Mouse (Mus musculus): ENCODE measurements around the gene Gapdhs. TPM values are rescaled to one million over a fixed set of nuclear protein-coding genes. Genes with fewer than 3 reads are reported as not detected.
"Not testable (repeated sequence)": the region's sequence is repeated elsewhere in the genome, so short reads cannot be mapped to it uniquely, and the experiment has no call there.

Gapdhs gene
- polyA plus RNA-seq, 1 experiment from 2014 or later, result 0.46 TPM

DNA sequence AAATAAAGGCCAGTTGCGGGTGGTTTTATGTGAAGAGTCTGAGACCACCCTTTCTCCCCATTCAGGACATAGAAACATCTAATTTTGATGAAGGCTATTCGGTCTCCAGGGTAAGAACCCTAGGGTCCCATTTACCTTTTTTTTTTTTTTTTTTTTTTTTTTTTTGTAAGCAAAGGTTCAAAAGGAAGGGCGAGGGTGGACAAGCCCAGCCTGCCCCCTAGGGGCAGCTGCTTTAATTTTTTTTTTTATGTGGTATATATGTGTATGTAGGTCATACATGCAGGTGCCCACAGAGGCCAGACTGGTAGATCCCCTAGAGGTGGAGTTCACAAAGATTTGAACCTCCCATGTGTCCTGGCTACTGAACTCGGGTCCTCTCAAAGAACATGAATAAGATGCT lies 22.9 kb upstream of the Gapdhs start:
- H3K9ac ChIP-seq, result no peak overlapping the region
- no peaks in the 10 kb centered on the region for H3K36me3 ChIP-seq
- no peaks in the 10 kb centered on the region for H3K4me1 ChIP-seq
- no peaks in the 10 kb centered on the region for H3K27me3 ChIP-seq
- no peak overlapping the region for H3K4me2 ChIP-seq
- 81% methylated on average over 4 of the region's 4 CpGs for WGBS
- H3K4me3 ChIP-seq, result no peak overlapping the region
- no peak overlapping the region for H3K27ac ChIP-seq
- no peaks in the 10 kb centered on the region for H3K9me3 ChIP-seq
- ATAC-seq (ENCODE audit: borderline replicate concordance, extremely low read depth, low FRiP score, low TSS enrichment), result no peak

DNA sequence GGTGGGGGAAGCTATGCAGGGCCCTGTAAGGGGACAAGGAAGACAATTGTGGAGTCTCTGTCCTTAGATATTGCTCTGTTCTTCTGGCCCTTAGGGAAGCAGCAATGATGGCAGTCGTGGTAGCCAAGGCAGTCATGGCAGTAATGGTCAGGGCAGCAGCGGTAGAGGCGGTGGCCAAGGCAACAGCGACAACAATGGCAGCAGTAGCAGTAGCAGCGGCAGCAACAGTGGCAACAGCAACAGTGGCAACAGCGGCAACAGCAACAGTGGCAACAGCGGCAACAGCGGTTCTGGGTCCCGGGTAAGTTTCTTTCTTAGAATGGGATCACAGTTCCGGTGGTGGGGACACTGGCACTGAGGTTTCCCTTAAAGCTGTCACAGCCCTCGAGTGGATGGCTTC lies 21.7 kb upstream of the Gapdhs start:
- no peak for ATAC-seq (ENCODE audit: borderline replicate concordance, extremely low read depth, low FRiP score, low TSS enrichment)

DNA sequence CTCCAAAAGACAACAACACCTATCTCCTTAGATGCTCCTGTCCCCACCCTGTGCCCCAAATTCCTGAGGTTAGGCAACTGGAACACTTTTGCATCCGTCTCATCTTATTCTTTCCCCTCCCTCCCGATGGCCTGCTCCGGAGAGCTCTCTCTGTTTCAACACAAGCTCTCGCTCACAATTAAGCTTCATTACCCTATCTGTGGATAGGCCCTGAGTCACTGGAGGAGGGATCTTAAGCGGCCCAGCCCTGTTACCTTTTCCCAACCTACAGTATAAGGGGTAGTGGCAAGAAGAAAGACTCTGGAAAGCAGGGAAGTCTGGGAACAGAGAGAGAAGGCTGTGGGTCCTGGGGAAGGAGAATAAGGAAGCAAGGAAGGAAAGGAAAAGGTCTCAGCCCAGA lies 20.0 kb upstream of the Gapdhs start, which contains the start of gene Dmkn:
Gene Dmkn, plus strand, starts transcription at position 301 of the 400 bp plus-strand sequence.
- H3K4me3 ChIP-seq, result no peak within 1 kb of the TSS
- whole genome bisulfite sequencing, result 60% methylated on average over 5 of the region's 5 CpGs
- peaks cover 9% of the 10 kb centered on the region for H3K4me1 ChIP-seq
- H3K27ac ChIP-seq, result no peak within 1 kb of the TSS
- no peak for ATAC-seq (ENCODE audit: borderline replicate concordance, extremely low read depth, low FRiP score, low TSS enrichment)
- H3K4me2 ChIP-seq, result no peak within 1 kb of the TSS
- no peaks in the 10 kb centered on the region for H3K36me3 ChIP-seq
- H3K27me3 ChIP-seq, result no peaks in the 10 kb centered on the region
- no peaks in the 10 kb centered on the region for H3K9me3 ChIP-seq
- no peak within 1 kb of the TSS for H3K9ac ChIP-seq

More for the DNA sequence above, 21.7 kb upstream of the Gapdhs start:
- H3K4me2 ChIP-seq, result no peak overlapping the region
- no peak overlapping the region for H3K4me3 ChIP-seq
- H3K9me3 ChIP-seq, result no peaks in the 10 kb centered on the region
- H3K4me1 ChIP-seq, result peaks cover 6% of the 10 kb centered on the region; the same call in 1 of the 2 replicates
- no peaks in the 10 kb centered on the region for H3K36me3 ChIP-seq
- H3K27ac ChIP-seq, result no peak overlapping the region
- 42% methylated on average over 11 of the region's 11 CpGs for WGBS
- no peaks in the 10 kb centered on the region for H3K27me3 ChIP-seq
- no peak overlapping the region for H3K9ac ChIP-seq

DNA sequence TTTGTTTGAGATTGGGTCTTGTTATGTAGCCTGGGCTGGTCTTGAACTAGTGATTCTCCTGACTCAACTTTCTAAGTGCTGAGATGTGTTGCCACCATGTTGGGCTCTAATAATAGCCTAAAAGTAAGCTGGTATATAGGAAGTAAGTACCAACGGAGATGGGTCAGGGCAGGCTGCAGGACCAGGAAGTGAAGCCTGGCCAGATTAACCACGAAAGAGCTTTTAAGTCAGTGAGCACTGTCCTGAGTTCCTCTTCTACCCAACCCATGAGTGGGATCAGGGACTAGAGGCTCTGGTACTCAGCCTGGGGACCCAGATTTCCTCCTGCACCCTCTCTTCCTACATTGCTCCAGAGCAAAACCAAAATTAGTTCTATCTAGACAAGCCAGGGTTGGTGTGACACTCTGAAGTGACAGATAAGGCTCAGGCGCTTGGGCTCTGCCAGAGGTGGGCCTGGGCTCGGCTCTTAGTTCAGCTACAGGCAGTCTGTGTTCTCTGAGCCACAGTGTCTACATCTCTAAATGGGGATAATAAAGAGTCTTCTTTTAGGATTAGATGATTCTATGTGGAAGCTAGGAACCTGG lies 18.4 kb upstream of the Gapdhs start:
- no peaks in the 10 kb centered on the region for H3K36me3 ChIP-seq
- H3K4me2 ChIP-seq, result no peak overlapping the region
- 67% methylated on average over 4 of the region's 4 CpGs for WGBS
- H3K4me3 ChIP-seq, result no peak overlapping the region
- H3K4me1 ChIP-seq, result peaks cover 9% of the 10 kb centered on the region
- H3K27ac ChIP-seq, result no peak overlapping the region
- ATAC-seq (ENCODE audit: borderline replicate concordance, extremely low read depth, low FRiP score, low TSS enrichment), result no peak
- H3K9ac ChIP-seq, result no peak overlapping the region
- H3K9me3 ChIP-seq, result no peaks in the 10 kb centered on the region
- no peaks in the 10 kb centered on the region for H3K27me3 ChIP-seq

DNA sequence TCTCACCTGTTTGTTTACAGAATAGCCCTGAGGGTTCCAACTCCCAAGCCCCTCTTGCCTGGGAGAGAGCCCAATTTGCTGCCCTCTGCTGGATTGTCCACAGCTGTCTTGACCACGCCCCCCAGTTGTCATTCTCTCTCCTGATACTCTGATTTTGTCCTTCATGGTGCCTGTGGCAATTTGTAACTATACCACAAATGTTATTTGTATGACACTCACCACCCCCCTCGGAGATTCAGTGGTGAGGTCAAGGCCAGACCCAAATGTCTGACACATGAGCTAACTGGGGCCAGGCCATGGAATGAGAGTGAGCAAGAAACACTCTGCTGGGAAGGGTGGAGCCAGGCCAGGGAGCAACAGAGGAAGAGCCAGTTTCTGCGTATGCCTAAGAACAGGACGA lies 15.4 kb upstream of the Gapdhs start:
- Histone ChIP-seq H3K27ac (no peak overlapping the region), H3K4me3 (no peak overlapping the region), H3K27me3 (no peaks in the 10 kb centered on the region), H3K4me1 (peaks cover 9% of the 10 kb centered on the region), H3K36me3 (peaks cover 4% of the 10 kb centered on the region; the same call in 1 of the 2 replicates), H3K9ac (no peak overlapping the region), H3K9me3 (no peaks in the 10 kb centered on the region), H3K4me2 (no peak overlapping the region)
- WGBS, result 21% methylated on average over 4 of the region's 4 CpGs
- ATAC-seq (ENCODE audit: borderline replicate concordance, extremely low read depth, low FRiP score, low TSS enrichment), result no peak

DNA sequence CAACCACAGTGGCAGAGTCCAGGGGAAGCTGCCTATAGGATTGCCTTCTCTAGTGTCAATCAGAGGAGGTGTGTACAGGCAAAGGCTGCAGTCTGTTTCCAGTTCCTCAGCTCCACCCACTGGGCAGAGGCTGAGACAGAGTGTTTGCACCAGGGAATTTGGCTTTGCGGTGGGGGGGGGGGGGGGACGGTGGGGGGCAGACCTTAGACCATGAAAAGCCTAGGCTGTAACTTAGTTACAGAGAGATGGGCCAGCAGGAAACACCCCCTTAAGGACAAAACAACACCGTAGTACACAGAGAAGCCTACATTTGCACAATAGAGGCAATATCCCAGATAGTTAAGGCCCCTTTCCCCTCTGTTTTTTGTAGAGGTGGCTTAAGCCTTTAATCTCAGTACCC lies 13.5 kb upstream of the Gapdhs start:
- Histone ChIP-seq H3K4me3 (no peak overlapping the region), H3K4me1 (peaks cover 9% of the 10 kb centered on the region), H3K27me3 (no peaks in the 10 kb centered on the region), H3K4me2 (no peak overlapping the region), H3K27ac (no peak overlapping the region), H3K9ac (no peak overlapping the region), H3K36me3 (peaks cover 4% of the 10 kb centered on the region; the same call in 1 of the 2 replicates), H3K9me3 (no peaks in the 10 kb centered on the region)
- WGBS, result 81% methylated on average over 3 of the region's 3 CpGs
- ATAC-seq (ENCODE audit: borderline replicate concordance, extremely low read depth, low FRiP score, low TSS enrichment), result no peak

DNA sequence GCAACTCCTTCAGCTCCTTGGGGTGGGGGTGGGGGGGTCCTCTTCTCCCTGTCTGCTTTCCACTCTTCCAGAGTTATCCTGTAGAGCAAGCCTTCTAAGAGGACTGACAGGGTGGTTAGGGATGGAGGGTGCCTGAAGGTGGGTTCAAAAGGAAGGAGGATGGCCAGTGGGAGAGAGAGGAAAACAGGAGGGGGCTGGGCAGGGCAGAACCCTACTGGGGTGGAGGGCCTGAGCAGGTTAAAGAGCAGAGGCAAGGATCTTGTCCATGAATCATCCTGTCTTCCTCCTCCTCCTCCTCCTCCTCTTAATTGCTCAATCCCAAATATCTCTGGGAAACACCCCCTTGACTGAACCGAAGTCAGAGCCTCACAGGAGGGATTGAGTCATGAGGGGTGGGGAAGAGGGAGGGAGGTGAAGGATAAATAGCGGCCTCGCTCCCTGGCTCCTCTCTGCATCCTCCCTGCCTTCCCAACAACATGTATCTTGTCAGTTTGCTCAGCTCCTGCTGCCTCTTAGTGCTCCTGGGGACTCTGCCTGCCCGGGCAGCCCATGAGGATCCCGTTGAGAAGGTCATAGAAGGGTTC lies 7.7 kb upstream of the Gapdhs start, which contains the start of gene Sbsn:
Gene Sbsn, plus strand, starts transcription at position 386 of the 584 bp plus-strand sequence.
- no peaks in the 10 kb centered on the region for H3K4me1 ChIP-seq
- no peak within 1 kb of the TSS for H3K4me3 ChIP-seq
- no peak for ATAC-seq (ENCODE audit: borderline replicate concordance, extremely low read depth, low FRiP score, low TSS enrichment)
- H3K27ac ChIP-seq, result no peak within 1 kb of the TSS
- WGBS, result 55% methylated on average over 5 of the region's 5 CpGs
- no peak within 1 kb of the TSS for H3K4me2 ChIP-seq
- no peaks in the 10 kb centered on the region for H3K27me3 ChIP-seq
- H3K9ac ChIP-seq, result no peak within 1 kb of the TSS
- H3K36me3 ChIP-seq, result peaks cover 4% of the 10 kb centered on the region; the same call in 1 of the 2 replicates
- no peaks in the 10 kb centered on the region for H3K9me3 ChIP-seq

DNA sequence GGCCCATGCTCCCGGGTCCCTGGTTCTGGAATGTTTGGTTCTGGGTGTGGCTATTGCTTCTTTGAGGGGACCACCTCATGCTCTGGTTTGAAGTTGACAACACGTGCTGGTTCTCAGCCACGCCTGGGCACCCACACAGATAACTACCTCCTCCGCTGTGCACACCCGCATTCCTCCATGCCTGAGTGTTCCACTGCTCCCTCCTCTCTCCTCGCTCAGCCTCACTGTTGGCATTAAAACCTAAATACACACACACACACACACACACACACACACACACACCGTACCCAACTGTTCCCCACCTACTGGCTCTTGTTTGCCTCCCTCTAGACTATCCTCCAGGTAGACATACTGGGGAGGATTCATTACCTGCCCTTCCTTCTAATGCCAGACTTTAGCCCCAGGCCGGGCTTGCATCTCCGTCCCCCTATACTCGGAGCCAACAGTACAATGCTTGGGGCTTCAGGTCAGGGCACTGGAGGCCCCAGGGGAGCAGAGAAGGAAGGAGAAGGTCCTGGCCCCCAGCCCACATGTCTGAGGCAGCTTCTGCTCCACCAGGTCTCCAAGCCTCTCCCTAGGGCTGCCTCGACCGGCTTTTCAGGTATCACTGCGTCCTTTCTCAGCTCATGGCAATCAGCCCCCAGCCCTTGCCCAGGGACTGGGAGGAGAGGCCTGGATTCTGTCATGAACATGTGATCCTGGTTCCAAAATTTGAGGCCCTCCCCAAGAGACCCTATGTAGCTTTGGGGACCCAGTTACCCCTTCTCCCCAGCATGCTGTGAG lies 6.5 kb upstream of the Gapdhs start:
- WGBS, result 72% methylated on average over 13 of the region's 13 CpGs
- peaks cover 2% of the 10 kb centered on the region; the same call in 1 of the 2 replicates for H3K36me3 ChIP-seq
- peak; percentile 44; the same call in 1 of the 2 replicates for ATAC-seq (ENCODE audit: borderline replicate concordance, extremely low read depth, low FRiP score, low TSS enrichment)
- H3K4me2 ChIP-seq, result no peak overlapping the region
- H3K27ac ChIP-seq, result no peak overlapping the region
- H3K9ac ChIP-seq, result no peak overlapping the region
- no peaks in the 10 kb centered on the region for H3K4me1 ChIP-seq
- H3K9me3 ChIP-seq, result no peaks in the 10 kb centered on the region
- H3K4me3 ChIP-seq, result no peak overlapping the region
- H3K27me3 ChIP-seq, result no peaks in the 10 kb centered on the region

DNA sequence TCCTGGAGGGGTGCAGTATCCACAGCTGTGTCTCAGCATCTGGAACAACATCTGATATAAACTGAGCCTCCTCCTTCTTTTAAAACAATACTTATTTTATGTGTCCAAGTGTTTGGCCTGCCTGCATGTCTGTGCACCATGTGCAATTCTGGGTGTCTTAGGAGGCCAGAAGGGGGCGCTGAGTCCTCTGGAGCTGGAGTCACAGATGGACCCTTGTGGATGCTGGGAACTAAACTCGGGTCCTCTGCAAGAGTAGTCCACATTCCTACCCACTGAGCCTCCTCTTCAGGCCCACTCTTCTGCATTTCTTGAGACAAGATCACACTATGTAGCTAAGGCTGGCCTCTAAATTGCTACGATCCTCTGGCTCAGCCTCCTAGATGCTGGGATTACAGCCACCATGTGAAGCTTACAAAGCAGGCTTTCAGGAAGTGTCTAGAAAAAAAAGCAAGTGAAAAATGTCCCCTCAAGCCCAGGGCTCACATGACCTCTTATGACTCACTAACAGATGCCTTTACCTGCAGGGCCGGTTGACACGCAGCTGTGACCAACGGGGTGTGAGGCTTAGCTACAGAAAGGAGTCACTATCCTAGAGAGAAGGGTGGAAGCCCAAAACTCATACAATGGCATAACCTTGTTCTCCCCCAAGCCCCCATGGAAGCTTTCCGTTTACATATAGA lies 4.2 kb upstream of the Gapdhs start:
- Histone ChIP-seq H3K27me3 (no peaks in the 10 kb centered on the region), H3K27ac (no peak overlapping the region), H3K4me2 (no peak overlapping the region), H3K4me3 (no peak overlapping the region), H3K9ac (no peak overlapping the region), H3K36me3 (no peaks in the 10 kb centered on the region), H3K4me1 (0 out of 2 replicates have a peak, but pooled peaks cover 4% of the 10 kb centered on the region), H3K9me3 (no peaks in the 10 kb centered on the region)
- 75% methylated on average over 7 of the region's 7 CpGs for WGBS
- ATAC-seq (ENCODE audit: borderline replicate concordance, extremely low read depth, low FRiP score, low TSS enrichment), result no peak

DNA sequence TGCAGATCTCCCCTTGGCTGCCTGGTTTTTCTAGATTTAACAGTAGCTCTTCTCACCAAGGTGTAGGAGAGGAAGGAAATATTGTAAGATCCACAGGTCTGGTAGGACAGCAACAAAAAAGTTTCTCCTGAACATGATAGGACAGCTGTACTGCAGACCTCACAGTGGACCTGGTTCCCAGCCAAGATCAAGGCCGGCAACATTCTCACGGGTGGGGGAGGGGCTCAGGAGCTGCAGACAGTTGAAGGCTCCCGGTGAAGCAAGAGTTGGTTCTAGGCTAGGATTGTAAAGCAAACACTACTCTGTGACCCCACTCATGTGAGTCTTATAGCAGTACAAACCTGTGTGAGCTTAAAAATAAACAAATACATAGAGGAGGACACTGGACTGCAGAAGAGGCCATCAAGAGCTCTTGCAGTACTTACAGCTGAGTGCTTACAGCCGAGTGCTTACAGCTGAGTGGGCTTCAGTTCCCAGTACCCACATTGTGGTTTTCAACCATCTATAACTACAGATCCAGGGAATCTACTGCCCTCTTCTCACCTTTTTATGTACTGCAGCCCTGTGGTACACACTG lies 629 bp upstream of the Gapdhs start:
- Histone ChIP-seq H3K4me2 (no peak overlapping the region), H3K27ac (0 out of 2 replicates have a peak overlapping the region, but pooled peaks have one; percentile 25), H3K4me1 (0 out of 2 replicates have a peak, but pooled peaks cover 4% of the 10 kb centered on the region), H3K9ac (no peak overlapping the region), H3K36me3 (no peaks in the 10 kb centered on the region), H3K4me3 (no peak overlapping the region), H3K9me3 (no peaks in the 10 kb centered on the region), H3K27me3 (no peaks in the 10 kb centered on the region)
- peak; percentile 55 for ATAC-seq (ENCODE audit: borderline replicate concordance, extremely low read depth, low FRiP score, low TSS enrichment)
- 21% methylated on average over 4 of the region's 4 CpGs for WGBS

DNA sequence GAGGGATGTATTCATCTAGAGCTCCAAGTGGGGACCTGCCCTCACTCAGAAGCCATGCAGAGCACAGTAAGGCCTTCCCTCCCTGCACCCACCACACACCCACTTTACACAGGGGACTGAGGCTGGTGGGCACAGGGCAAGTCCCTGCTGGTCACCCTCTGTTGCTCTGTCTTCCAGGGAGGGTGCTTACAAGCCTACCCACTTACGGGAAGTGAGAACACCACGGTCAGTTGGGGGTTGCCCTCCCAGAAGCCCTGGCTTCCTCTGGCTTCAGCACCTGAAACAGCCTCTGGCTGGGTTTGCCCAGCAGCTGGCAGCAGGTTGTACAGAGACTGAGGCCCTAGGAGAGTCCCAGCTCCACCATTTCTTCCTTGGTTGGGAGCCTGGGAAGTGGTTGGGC lies 911 bp downstream of the Gapdhs start:
- not testable (repeated sequence) for ATAC-seq (ENCODE audit: borderline replicate concordance, extremely low read depth, low FRiP score, low TSS enrichment); H3K4me1 ChIP-seq
- 84% methylated on average over 2 of the region's 2 CpGs for WGBS

More for the DNA sequence above, 911 bp downstream of the Gapdhs start:
- H3K4me2 ChIP-seq, H3K9me3 ChIP-seq, H3K9ac ChIP-seq, H3K27me3 ChIP-seq, H3K27ac ChIP-seq, H3K36me3 ChIP-seq, H3K4me3 ChIP-seq: not testable (repeated sequence)

Data from lung, embryonic 15.5 days (tissue).